Mouse (Mus musculus) kidney, postnatal 14 days (tissue): ENCODE data around the gene Tbl2.
A peak's percentile ranks its signal among the peaks of the same experiment; 100 is the strongest.

Source experiments
- DNase-seq: peaks from one replicate; pipeline ENCODE4 v3.0.0; 2022; ENCODE audit warnings: mixed read lengths

The Tbl2 gene

DNA sequence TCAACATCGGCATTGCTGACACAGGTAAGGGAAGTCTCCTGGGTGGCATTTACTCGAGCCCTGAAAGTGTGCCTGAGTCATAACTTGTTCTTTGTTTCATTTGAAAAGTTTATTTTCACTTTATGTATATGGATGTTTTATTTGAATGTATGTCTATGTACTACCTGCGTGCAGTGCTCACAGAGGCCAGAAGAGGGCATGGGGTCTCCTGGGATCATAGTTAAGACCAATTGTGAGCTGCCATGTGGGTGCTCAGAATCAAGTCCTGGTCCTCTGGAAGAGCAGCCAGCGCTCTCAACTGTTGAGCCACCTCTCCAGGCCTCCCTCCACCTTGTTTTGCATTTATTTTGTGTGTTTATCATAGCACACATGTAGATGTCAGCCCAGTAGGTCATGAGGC is 7.0 kb downstream of the Tbl2 start:
- DNase-seq, result no peak

DNA sequence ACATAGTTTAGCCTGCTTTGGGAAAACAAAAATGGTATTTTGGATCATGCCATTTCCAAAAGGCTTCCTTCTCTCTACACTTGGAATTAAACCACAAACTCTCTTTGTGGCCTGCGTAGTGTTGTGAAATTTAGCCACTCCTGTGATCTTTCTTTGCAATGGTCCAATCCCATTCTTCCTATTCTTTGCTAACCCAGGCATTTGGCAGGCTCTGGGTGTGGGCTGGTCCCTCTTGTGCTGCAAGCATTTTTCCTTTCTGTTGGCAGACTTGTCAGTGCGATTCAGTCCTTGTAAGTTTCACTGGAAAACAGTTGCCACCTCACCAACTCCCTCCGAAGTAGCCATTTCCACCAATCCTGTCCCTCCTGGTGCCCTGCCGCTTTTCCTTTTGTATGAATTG is 11.8 kb downstream of the Tbl2 start:
- no peak for DNase-seq

DNA sequence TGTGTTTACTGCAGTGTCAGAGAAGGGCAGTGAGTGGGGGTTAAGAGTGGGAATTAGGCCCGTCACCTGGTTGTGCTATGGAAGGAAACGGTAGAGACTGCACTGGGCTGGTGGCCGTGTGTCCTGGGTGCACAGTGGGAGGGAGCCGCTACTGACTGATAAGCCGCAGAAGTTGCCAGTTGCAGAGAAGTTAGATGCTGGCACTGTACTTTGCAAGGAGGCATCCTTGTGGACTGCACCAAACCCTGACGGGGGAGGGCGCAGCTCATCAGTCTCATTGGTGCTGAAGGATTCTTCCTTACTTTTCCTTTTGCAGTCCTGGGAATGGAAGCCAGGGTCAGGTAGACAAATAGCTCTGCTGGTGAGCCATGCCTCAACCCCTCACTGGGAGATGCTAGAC is 12.2 kb downstream of the Tbl2 start:
- no peak for DNase-seq

DNA sequence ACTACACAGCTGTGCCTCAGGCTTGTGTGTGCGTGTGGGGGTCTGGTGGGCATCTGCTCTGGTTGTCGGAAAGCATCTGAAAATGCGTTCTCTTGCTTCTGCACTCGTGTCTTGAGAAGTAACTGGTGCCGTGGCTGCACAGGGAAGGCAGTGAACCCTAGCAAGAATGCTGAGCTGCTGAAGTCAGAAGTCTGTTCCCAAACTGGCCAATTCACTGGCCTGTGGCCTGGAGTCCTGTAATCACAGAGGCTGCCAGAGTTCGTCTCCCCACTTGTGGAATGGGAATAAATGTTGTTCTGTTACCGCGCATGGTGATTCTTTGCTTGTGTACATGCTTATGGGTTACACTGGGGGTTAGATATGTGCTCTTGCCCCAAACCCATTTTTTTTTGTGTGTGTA is 12.9 kb downstream of the Tbl2 start:
- peak; percentile 70 for DNase-seq

DNA sequence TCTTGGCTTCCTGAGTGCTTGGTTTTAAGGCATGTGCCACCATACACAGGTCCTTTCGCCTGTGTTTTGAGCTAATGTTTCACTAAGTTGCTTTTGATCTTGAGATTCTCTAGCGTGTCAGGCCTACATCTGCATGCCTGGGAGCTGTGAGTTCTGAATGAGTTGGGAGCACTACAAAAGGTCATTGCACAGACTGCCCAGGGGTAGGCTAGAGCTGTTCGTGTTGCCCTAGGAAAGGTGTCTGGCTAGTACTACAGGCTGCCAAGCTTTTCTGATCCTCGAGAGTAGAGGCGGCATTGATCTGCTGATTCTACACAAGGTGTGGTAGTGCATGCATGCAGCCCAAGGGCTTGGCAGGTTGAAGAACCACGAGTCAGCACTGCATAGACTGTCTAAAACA is 13.4 kb downstream of the Tbl2 start:
- DNase-seq, result peak; percentile 60

DNA sequence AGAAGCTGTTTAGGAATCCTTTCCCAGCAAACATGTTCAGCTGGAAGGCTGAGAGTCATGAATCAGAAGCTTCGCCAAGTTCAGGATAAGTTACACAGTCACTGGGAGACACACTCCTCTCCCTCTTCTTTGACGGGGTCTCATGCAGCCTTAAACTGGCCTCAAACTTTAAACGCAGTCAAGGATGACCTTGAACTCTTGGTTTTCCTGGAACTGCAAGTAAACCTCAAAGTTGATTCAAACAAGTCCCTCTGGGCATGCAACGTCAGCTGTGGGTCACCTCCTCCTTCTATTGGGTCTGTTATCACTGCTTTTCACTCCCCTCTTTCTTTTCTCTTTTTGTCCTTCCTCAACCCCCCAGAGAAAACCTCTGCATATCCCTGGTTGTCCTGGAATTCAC is 17.5 kb downstream of the Tbl2 start:
- DNase-seq, result no peak

DNA sequence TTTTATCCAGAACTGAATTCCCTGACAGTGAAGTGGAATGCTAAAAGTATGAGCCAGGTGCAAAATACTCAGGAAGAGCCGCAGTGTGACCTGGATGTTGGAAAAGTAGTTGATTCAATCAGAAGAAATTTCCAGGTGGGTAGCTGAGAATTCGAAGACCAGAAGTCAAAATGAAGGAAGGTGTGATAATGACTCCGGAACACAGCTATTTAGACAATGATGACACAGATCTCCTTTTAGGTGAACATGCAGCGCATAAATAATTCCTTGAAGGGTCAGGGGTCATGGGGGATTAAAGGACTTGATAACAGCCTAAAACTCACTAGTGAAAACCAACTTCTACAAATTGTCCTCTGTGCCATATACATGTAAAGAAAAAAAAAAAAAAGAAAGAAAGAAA is 18.0 kb downstream of the Tbl2 start:
- DNase-seq, result no peak

DNA sequence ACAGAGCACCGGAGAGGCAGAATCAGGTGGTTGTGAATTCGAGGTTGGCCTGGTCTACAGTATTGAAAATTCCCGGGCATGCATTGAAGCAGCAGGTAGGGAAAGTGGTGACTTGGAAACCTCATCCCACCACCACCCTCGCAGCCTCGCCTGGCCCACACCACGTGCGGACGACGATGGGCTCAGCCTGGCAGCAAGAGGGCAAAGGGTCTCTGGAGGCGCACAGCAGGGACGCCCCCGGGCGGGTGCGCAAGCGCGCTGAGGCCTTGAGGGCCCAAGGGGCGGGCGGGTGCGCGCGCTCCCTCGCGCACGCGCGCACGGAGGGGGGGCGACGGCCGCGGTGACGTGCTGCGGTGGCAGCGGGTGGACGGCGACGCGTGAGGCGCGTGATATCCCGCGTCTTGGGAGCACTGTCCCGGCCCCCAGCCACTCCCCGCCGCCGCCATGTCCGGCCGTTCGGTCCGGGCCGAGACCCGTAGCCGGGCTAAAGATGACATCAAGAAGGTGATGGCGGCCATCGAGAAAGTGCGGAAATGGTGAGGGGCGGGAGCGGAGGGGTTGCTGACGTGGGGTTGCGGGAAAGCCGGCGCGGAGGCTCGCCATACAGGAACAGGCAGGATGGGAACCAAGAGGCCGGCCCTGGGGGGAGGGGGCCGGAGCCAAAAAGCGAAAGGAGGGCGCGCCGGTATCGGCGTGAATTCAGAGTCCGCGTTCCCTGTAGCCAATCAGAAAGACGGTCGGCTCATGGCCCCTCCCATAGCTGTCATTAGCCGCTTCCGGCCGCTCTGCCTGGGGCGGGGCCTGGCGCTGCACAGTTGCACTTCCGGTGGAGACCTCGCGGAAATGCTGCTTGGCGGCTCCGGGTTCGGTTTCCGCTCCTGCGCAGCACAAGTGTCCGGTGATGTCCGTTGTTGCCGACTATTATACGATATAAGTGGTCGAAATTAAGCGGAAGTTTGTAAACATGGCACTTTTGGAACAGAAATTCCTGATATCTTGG is 18.9 kb downstream of the Tbl2 start, which contains the start of gene Bcl7b:
TSS of gene Bcl7b (plus strand) at position 221 of the 1,000 bp plus-strand sequence.
- peak; percentile 99 for DNase-seq

DNA sequence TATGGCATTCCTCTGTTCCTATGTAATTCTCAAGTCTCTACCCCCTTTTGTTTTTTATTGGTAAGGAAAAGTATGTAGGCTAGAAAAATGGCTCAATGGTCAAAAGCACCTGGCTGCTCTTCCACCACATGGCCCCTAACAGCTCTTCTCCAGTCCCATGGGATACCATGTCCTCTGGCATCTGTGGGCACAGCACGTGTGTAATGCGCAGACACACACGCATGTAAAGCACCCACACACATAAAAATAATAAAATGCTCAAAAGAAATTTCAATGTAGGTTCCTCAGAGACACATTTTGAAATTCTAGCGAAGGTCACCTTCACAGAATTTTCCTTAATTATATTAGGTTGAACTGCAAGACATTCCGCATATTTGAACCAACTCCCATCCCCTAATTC is 20.0 kb downstream of the Tbl2 start:
- DNase-seq, result no peak

DNA sequence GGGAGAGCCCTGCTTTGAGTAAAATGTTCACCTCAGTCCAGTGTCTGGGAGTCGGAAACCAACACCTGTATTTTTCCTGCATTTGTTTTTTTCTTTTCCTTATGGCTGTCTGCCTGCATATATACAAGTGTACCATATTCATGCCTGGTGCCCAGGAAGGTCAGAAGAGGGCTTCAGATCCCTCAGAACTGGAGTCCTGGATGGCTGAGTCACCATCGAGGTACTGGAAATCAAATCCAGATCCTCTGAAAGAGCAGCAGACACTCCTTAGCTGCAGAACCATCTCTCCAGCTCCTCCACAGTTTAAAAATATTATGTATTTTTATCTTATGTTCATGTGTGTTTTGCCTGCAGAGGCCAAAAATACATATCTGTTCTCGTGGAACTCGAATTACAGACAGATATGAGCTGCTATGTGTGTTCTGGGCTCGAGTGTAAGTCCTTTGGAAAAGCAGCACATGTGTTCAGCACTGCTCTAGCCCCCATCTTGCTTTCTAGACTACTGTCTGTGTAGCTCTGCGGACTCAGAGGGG is 22.3 kb downstream of the Tbl2 start:
- no peak for DNase-seq

DNA sequence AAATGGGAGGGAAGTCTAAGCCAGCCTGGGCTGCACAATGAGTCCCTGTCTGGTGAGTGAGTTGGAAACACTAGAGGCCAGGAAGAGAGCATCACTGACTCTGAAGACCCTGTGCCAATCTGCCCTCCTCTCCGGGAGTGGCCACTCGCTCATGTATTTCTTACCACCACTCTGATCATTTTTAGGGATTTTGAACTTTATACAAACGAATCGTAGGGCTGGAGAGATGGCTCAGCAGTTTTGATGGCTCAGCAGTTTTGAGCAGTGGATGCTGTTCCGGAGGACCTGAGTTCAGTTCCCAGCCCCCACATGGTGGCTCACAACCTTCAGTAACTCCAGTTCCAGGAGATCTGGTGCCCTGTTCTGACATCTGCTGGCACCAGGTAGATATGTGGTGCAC is 23.5 kb downstream of the Tbl2 start:
- no peak for DNase-seq

DNA sequence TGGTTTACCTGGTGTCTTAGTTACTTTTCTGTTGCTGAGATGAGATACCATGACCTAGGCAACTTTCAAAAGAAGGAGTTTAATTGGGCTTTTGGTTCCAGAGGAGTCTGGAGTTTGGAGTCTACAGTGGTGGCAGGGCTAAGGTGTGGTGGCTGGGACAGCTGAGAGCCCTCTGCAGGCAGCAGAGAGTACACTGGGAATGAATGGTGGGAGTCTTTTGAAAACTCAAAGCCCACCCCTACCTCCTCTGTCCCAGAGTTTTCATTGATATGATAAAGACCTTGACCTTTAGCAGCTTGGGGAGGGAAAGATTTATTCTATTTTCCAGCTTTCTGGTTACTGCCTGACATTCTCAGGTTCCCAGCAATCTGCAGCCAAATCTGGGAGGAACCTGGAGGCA is 25.6 kb downstream of the Tbl2 start:
- no peak for DNase-seq

DNA sequence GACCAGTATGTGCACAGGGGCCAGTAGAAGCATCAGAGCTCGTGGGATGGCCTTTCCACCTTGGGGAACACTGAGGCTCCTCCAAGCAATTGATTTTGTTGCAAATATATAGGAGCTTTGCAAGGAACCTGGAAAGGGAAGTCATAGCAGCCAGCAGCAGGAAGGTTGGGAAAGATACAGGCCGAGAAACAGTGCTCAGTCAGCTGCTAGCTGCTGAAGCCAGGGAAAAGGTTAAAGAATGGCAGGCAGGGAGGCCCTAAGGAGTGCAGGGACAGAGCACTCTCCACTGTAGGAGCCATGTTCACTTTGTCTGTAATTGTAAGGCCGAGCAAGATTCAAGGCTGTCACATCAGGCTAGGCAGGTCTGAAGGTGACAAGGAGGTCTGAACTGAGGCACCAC is 29.1 kb downstream of the Tbl2 start:
- no peak for DNase-seq

DNA sequence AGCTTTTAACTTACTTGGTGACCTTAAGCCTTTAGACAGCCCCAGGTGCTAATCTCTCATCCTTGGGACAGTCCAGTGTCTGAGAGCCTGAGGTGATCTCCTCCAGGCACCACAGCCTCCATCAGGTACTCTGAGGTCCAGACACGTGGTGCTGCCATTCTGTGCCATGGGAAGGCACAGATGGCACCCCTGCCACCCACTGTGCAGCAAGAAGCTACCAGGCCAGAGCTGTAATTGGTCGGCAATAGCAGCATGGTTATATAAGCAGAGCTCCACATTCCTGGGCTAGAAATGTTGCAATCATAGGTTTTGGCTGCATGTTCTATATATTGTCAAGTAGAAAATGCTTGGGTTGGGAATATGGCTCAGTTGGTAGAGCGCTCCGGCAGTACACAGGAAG is 29.5 kb downstream of the Tbl2 start:
- no peak for DNase-seq

DNA sequence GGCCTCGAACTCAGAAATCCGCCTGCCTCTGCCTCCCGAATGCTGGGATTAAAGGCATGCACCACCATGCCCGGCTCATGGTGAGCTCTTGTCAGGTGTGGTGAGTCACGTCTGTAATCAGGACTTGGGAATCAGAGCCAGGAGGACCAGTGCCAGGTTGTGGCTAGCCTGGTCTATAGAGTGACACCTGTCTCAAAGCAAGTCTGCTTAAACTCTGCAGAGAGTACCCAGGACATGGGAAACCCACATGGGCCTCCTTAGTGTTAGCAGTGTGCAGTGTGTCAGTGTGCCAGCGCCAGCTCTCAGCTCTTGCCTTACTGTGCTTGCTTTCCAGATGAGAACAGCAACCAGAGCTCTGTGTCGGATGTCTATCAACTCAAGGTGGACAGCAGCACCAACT is 30.2 kb downstream of the Tbl2 start:
- no peak for DNase-seq

DNA sequence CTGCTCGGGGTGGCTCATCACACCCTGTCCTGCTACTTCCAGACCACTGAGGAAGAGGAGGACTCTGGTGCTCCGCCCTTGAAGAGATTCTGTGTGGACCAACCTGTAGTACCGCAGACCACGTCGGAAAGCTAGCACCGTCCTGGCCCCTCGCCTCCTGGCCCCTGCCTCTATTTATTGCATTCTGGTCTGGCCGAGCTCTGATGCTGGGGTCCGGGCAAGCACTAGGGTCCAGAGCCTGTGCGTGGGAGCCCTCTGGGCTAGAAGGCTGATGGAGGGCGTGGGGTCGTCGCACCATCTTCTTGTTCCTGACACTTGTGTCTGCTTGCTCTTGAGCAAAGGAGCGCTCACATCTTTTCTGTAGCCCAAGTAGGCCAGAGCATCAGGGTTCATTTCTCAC is 31.3 kb downstream of the Tbl2 start:
- DNase-seq, result no peak

DNA sequence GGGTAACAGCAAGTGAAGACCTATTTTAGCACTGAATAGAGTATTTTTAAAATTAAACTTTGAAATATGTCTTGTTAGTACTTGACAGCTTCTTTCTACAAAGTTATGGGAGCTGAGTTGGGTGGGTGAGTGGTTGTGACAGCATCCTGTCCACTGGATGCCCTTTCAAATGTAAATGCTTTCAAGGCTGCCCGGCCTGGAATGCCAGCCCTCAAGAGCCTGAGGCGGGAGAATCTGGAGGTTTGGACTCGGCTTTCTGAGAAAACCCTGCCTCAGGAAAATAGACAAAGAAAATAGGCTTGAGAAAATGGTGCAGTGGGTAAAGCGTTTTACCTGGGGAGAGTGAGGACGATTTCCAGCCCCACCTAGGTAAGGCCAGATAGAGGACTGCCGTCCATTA is 32.3 kb downstream of the Tbl2 start:
- no peak for DNase-seq

DNA sequence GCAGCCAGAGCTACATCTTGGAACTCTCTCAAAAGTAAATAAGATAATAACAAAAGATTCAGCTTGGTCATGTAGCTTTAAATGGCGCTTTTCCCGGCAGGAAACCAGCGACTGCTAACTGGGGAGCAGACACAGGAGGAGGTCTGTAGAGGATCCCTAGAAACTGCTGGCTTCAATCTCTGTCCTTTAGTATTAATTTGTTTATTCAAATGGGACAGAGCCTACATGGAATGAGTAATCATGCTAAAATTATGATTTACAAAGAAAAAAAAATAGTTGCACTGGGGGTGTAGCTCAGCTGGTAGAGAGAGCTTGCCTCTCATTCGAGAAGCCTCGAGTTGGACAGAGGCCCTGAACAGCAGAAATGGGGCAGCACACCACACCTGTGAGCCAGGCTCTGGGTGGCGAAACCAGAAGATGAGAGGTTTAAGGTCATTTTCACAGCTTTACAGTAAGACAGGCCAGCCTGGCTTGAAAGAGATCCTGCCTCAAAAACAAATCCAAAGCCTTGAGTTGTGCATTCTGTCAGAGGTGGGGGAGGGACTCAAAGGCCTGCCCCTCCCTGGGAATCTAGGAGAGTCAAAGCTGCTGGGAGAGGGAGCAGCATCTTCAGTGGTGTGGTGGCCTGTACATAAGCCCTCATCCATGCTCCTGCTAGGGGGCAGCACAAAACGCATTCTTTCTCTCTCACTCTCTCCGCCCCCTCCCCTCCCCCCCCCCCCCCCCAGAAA is 33.8 kb downstream of the Tbl2 start:
- DNase-seq, result peak; percentile 38

DNA sequence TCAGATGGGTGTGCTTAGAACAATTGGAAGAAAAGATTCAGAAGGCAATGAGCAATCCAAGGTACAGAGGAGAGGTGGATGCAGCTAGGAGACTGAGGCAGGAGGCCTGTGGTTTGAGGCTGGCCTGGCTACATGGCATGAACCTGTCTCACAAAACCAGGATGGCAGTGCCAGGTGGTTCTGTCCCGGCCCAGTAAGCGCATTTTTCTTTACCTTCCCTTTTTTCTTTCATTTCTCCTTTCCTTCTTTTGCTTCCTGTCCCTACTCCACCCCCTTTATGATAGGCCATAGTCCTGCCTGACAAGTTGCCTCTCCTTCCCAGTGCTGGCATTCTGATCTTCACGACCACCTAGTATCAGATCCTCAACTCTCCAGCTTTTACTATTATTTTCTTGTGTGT is 35.6 kb downstream of the Tbl2 start:
- DNase-seq, result no peak

DNA sequence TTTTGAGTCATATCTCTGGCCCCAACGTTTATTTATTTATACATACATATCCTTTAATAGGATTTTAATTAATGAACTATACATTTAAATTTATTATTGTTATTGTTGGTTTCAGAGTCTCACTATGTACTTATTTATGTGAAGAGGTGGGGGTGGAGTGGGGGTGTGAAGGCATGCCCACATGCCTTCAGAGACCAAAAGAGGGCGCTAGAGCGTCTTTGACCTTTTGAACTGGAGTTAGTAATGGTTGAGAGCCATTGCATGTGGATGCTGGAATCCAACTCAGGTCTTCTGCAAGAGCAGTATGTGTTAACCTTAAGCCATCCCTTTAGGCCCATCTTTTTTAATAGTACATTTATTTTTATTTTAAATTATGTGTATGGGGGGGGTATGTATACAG is 36.1 kb downstream of the Tbl2 start:
- no peak for DNase-seq

DNA sequence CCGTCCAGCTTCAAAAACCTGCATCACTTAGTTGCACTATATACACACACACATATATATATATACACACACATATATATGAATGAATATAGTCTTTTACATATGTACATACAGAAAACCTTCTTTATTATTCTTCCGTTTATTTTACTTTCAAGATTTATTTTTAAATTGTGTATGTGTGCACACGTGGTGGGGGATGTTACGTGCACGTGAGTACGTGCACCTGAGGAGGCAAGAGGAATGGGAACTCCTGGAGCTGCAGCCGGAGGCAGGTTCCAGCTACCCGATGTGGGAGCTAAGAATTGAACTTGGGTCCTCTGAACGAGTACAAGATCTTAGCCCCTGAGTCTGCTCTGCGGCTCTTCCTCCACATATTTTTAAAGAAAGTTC is 36.8 kb downstream of the Tbl2 start:
- no peak for DNase-seq

DNA sequence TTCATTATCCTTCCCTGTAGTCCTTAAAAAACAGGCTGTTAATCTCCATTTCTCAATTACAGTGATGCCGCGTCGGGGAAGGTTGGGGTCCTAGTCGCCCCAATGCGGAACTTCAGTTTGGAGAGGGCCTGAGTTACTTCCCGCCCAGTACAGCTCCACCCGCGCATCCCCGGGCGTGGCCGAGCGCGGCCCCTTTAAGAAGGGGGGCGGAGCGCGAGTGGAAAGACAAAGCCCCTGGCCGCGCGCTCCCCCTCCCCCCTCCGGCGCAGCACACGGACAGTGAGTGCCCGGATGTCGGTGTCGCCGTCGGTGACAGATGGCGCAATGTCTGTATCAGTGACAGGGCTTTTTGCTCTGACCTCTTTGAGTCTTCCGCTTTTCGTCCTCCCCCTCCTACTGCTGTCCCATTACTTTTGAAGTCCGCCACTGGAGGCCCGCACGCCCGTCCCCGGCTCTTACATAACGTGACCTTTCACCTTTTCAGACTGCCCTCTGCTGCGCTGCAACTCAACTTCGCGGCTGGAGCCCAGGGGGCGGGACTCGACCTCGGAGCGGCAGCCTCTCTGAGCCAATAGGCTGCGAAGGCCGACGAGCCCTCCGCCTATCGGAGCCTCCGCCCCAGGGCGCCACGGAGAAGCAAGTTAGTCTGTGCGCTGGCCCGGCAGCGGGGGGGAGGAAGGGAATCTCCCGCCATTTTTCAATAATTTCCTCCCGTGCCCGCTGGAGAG is 37.3 kb downstream of the Tbl2 start, which contains the start of gene Baz1b:
TSS of gene Baz1b (plus strand) at position 644 of the 728 bp plus-strand sequence.
- DNase-seq, result peak; percentile 99
